In genomic region chr7:4623544-4624189, GRCm38 (mm10) we compare ENCODE assay signal across 8 mouse cellular contexts. TPM values are rescaled to one million over a fixed set of nuclear protein-coding genes. Genes with fewer than 3 reads are reported as not detected.
DNase-seq lines count a peak whose midpoint lies in the region; ATAC-seq and TF ChIP-seq lines count a peak whose summit lies in the region.

No protein-coding gene starts in this region.

- peak; percentile 76 for TF ChIP-seq CTCF in liver, postnatal 0 days (IDR thresholded peaks at IDR 0.05; ENCODE audit: low read depth)

- intact Hi-C loops in left cerebral cortex, postnatal 25 days (cut with DNase I) = loop anchor here (5.0 kb wide), 2 partner anchors 66 to 174 kb away; no protein-coding TSS in a partner anchor

- no peak for TF ChIP-seq EP300 in liver, postnatal 0 days (IDR thresholded peaks at IDR 0.05; ENCODE audit: low read depth)

- no peak for ATAC-seq in intestine, embryonic 14.5 days (replicated peaks; ENCODE audit: low FRiP score, low TSS enrichment, low read depth)
- ATAC-seq in liver, postnatal 0 days = peak; percentile 71

- H3K27ac ChIP-seq in intestine, embryonic 14.5 days (ENCODE audit: low read depth) = no peak overlapping the region
- no peak overlapping the region for H3K27ac ChIP-seq in liver, postnatal 0 days (ENCODE audit: low read depth)

- H3K4me3 ChIP-seq in intestine, embryonic 14.5 days (ENCODE audit: low read depth, low read length) = no peak overlapping the region
- H3K4me3 ChIP-seq in liver, postnatal 0 days (ENCODE audit: low read depth, low read length) = no peak overlapping the region

- H3K9me3 ChIP-seq in intestine, embryonic 14.5 days (ENCODE audit: control insufficient read depth, low read length) = no peaks in the 10 kb centered on the region
- no peaks in the 10 kb centered on the region for H3K9me3 ChIP-seq in liver, postnatal 0 days (ENCODE audit: low read length)

- no peak overlapping the region for H3K9ac ChIP-seq in intestine, embryonic 14.5 days (ENCODE audit: low read length)
- H3K9ac ChIP-seq in liver, postnatal 0 days (replicated peaks) = no peak overlapping the region

- no peaks in the 10 kb centered on the region for H3K4me1 ChIP-seq in intestine, embryonic 14.5 days (replicated peaks; ENCODE audit: control insufficient read depth, insufficient read depth, low read length)
- H3K4me1 ChIP-seq in liver, postnatal 0 days (ENCODE audit: insufficient read depth) = peaks cover 14% of the 10 kb centered on the region

- peaks cover 10% of the 10 kb centered on the region for H3K36me3 ChIP-seq in intestine, embryonic 14.5 days (ENCODE audit: control insufficient read depth, insufficient read depth, low read length)
- peaks cover 8% of the 10 kb centered on the region for H3K36me3 ChIP-seq in liver, postnatal 0 days (replicated peaks; ENCODE audit: insufficient read depth, low read length)

- WGBS in intestine, embryonic 14.5 days = 23% methylated on average over 4 of the region's 4 CpGs
- WGBS in liver, postnatal 0 days (ENCODE audit: insufficient replicate concordance) = 19% methylated on average over 4 of the region's 4 CpGs

- DNase-seq in left cerebral cortex, postnatal 25 days (ENCODE audit: low spot score in 2 of 2) = peak; percentile 35 to 43
- DNase-seq in left cerebral cortex, adult 11 months (ENCODE audit: low spot score) = no peak
- peak; percentile 75 for DNase-seq in ZHBTc4 (ENCODE audit: low read depth, low spot score)
- peak; percentile 26 for DNase-seq in embryo, embryonic 9.5 days (ENCODE audit: extremely low spot score)
- DNase-seq in intestine, embryonic 14.5 days (ENCODE audit: low spot score) = peak; percentile 69
- DNase-seq in liver, postnatal 0 days = peak; percentile 72
- DNase-seq in retina, postnatal 1 day = peak; percentile 70
- DNase-seq in urinary bladder, postnatal 25 days (ENCODE audit: low spot score) = no peak

- H3K4me2 ChIP-seq in intestine, embryonic 14.5 days (ENCODE audit: low read length) = no peak overlapping the region
- no peak overlapping the region for H3K4me2 ChIP-seq in liver, postnatal 0 days (ENCODE audit: low read depth, low read length)

- no peaks in the 10 kb centered on the region for H3K27me3 ChIP-seq in intestine, embryonic 14.5 days (replicated peaks; ENCODE audit: control insufficient read depth, insufficient read depth, low read length)
- H3K27me3 ChIP-seq in liver, postnatal 0 days (ENCODE audit: insufficient read depth, low read length) = no peaks in the 10 kb centered on the region

RNA-seq across cellular contexts. Expression of gene Tmem86b, which starts 7.6 kb away (rescaled TPM):
- total RNA-seq in left cerebral cortex, postnatal 25 days (2021) = 10 to 100 TPM; 14.0 to 16.7 TPM
- polyA plus RNA-seq in intestine, embryonic 14.5 days (2014; fragmentation: Nextera tagmentation; extraction: Ambion mirVana) = 2.5 and 3.8 TPM in 2 replicates
- polyA plus RNA-seq in liver, postnatal 0 days (2015; fragmentation: Nextera tagmentation; extraction: Ambion mirVana) = 31.8 and 35.4 TPM in 2 replicates

RNA-seq across cellular contexts. Expression of gene Ptprh, which starts 19.8 kb away (rescaled TPM):
- under 1 TPM; 0.46 to 0.71 TPM for total RNA-seq in left cerebral cortex, postnatal 25 days (2021)
- not detected in 2 replicates for polyA plus RNA-seq in intestine, embryonic 14.5 days (2014; fragmentation: Nextera tagmentation; extraction: Ambion mirVana)
- polyA plus RNA-seq in liver, postnatal 0 days (2015; fragmentation: Nextera tagmentation; extraction: Ambion mirVana) = not detected in 2 replicates

RNA-seq across cellular contexts. Expression of gene Ppp6r1, which starts 35.2 kb away (rescaled TPM):
- 100 to 1,000 TPM; 145 to 148 TPM for total RNA-seq in left cerebral cortex, postnatal 25 days (2021)
- polyA plus RNA-seq in intestine, embryonic 14.5 days (2014; fragmentation: Nextera tagmentation; extraction: Ambion mirVana) = 7.3 and 8.5 TPM in 2 replicates
- 3.8 and 4.5 TPM in 2 replicates for polyA plus RNA-seq in liver, postnatal 0 days (2015; fragmentation: Nextera tagmentation; extraction: Ambion mirVana)

Comparison
In these comparisons a context has a peak if more than half of its experiments do, and no peak if none do; other contexts are left out.
1. DNase-seq: peak in left cerebral cortex, postnatal 25 days (2 of 2), ZHBTc4 (single experiment), embryo, embryonic 9.5 days (single experiment), intestine, embryonic 14.5 days (single experiment), liver, postnatal 0 days (single experiment) and retina, postnatal 1 day (single experiment); none in left cerebral cortex, adult 11 months (single experiment) and urinary bladder, postnatal 25 days (single experiment).